Mouse (Mus musculus): Measurements from ENCODE around the gene Maml3. TPM values are rescaled to one million over a fixed set of nuclear protein-coding genes. Genes with fewer than 3 reads are reported as not detected.
A peak's percentile ranks its signal among the peaks of the same experiment; 100 is the strongest.

The Maml3 gene
- polyA plus RNA-seq, 1 experiment from 2014 or later = 5.2 TPM

DNA sequence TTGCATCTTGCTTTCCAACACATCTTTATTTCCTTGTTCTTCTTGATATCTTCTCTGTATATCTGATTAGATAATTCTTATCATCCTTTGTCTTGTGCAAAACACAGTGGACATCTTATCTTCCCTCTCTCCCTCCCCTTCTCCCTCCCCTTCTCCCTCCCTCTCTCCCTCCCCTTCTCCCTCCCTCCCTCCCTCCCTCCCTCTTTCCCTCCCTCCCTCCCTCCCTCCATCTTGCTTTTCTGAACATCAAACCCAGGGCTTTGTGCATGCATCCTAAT lies 365.1 kb downstream of the Maml3 start:
- Histone ChIP-seq H3K4me3 (ENCODE audit: low read length) (no peak overlapping the region), H3K36me3 (ENCODE audit: control insufficient read depth, insufficient read depth, low read length) (no peaks in the 10 kb centered on the region), H3K27ac (ENCODE audit: low read depth, low read length) (peak overlapping the region; percentile 75), H3K27me3 (replicated peaks; ENCODE audit: control insufficient read depth, insufficient read depth, low read length) (no peaks in the 10 kb centered on the region), H3K4me1 (ENCODE audit: control insufficient read depth, insufficient read depth, low read depth, low read length) (peaks cover 10% of the 10 kb centered on the region), H3K9ac (ENCODE audit: low read depth, low read length) (peak overlapping the region; percentile 44; the same call in 1 of the 2 replicates), H3K9me3 (ENCODE audit: control insufficient read depth, low read length) (no peaks in the 10 kb centered on the region), H3K4me2 (ENCODE audit: low read length) (no peak overlapping the region)
- ATAC-seq = no peak

DNA sequence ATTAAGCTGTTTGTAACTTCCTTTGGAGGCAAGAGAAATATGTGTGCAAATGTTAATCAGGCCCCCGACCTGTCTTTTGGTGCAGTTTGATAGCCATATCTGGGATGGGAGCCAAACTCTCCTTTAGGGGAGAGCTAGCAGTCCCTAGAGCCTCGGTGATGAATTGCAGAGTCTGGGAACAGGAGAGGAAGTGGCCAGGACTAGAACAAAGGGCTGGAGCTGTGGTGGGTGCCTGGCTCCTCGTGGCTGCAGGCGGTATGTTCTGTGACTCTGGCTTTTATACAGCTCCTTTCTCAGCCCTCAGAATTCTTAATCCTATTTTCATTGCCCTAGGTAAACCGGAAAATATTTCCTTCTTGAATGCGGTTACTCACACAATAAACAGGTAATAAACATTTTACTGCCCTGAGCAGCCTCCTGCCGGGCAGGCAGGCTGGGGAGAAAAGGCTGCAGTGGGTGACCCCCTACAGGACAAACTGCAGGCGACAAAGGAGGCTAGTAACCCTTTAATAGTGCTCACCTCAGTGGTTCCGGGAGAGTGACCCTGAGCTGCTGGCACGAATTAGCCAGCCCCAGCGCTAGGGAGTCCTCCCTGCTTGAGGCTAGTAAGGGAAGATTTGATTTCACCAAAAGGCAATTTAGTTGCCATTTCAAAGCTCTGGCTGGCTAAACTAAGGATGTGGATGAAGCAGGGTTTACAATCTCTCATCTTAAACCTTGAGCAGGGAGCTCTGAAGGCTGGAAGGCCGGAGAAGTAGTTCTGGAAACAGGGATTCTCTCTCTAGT lies 365.6 kb downstream of the Maml3 start:
- H3K4me2 ChIP-seq (ENCODE audit: low read length) = peak overlapping the region; percentile 29
- ATAC-seq = peak; percentile 77
- 9% methylated on average over 12 of the region's 12 CpGs for WGBS

DNA sequence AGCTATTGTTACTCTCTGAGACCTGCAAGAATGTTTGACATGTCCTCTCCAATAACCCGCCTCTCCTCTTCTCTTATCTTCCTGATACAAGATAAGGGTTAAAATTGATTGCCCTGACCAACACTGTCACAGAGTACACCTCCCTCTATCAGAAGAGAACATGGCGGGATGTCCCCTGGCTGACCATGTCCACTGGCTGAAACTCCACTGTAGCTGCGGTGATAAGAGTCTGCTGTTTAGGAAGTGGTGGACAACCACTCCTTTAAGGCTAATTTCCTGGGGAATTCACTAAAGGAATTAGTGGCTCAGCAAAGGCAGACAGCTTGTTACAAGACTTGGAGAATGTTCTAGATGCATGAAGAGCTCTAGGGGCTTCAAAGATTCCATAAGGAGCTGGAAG lies 371.2 kb downstream of the Maml3 start:
- H3K9me3 ChIP-seq (ENCODE audit: control insufficient read depth, low read length) = no peaks in the 10 kb centered on the region
- H3K36me3 ChIP-seq (ENCODE audit: control insufficient read depth, insufficient read depth, low read length) = no peaks in the 10 kb centered on the region
- H3K27me3 ChIP-seq (replicated peaks; ENCODE audit: control insufficient read depth, insufficient read depth, low read length) = no peaks in the 10 kb centered on the region
- H3K4me2 ChIP-seq (ENCODE audit: low read length) = no peak overlapping the region
- H3K4me3 ChIP-seq (ENCODE audit: low read length) = no peak overlapping the region
- ATAC-seq = no peak
- no peak overlapping the region for H3K27ac ChIP-seq (ENCODE audit: low read depth, low read length)
- WGBS = 91% methylated on average over 3 of the region's 3 CpGs
- H3K4me1 ChIP-seq (ENCODE audit: control insufficient read depth, insufficient read depth, low read depth, low read length) = peaks cover 4% of the 10 kb centered on the region
- no peak overlapping the region for H3K9ac ChIP-seq (ENCODE audit: low read depth, low read length)

More for the DNA sequence above, 365.6 kb downstream of the Maml3 start:
- Histone ChIP-seq H3K27ac (ENCODE audit: low read depth, low read length) (peak overlapping the region; percentile 75), H3K36me3 (ENCODE audit: control insufficient read depth, insufficient read depth, low read length) (no peaks in the 10 kb centered on the region), H3K27me3 (replicated peaks; ENCODE audit: control insufficient read depth, insufficient read depth, low read length) (no peaks in the 10 kb centered on the region), H3K9me3 (ENCODE audit: control insufficient read depth, low read length) (no peaks in the 10 kb centered on the region), H3K9ac (ENCODE audit: low read depth, low read length) (peak overlapping the region; percentile 44), H3K4me1 (ENCODE audit: control insufficient read depth, insufficient read depth, low read depth, low read length) (peaks cover 10% of the 10 kb centered on the region), H3K4me3 (ENCODE audit: low read length) (no peak overlapping the region)

DNA sequence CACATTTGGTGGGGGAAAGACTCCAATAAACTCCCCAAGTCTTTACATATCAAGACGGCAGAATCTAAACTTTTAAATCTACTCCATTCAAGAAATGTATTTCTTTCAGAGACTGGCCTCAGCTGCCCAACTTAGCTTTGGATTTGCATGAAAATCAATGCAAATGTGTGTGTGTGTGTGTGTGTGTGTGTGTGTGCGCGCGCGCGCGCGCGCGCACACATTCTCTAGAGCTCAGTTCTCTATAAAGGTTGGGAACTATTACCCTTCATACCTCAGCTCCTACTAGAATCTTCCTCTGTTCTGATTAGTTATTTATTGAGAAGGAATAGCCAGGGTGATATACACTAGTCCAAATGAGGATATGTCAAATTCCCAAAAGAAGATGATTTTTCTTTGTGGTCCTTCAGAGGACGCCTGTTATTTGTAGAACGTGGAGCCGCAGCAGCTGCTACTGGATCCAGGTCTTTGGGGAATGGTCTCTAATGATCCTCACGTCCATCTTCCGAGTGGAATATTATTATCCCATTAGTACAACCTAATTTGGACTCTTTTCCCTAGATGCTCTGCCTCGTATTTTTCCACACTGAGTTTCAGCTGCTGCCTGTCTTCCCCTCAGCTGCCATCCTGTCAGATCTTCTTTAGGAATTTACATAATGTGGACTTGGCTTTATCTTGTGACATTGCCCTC lies 372.8 kb downstream of the Maml3 start:
- Histone ChIP-seq H3K4me3 (ENCODE audit: low read length) (no peak overlapping the region), H3K4me1 (ENCODE audit: control insufficient read depth, insufficient read depth, low read depth, low read length) (peaks cover 8% of the 10 kb centered on the region), H3K27me3 (replicated peaks; ENCODE audit: control insufficient read depth, insufficient read depth, low read length) (no peaks in the 10 kb centered on the region), H3K36me3 (ENCODE audit: control insufficient read depth, insufficient read depth, low read length) (no peaks in the 10 kb centered on the region), H3K9ac (ENCODE audit: low read depth, low read length) (no peak overlapping the region), H3K9me3 (ENCODE audit: control insufficient read depth, low read length) (no peaks in the 10 kb centered on the region), H3K4me2 (ENCODE audit: low read length) (no peak overlapping the region), H3K27ac (ENCODE audit: low read depth, low read length) (no peak overlapping the region)
- 55% methylated on average over 16 of the region's 16 CpGs for WGBS
- no peak for ATAC-seq

DNA sequence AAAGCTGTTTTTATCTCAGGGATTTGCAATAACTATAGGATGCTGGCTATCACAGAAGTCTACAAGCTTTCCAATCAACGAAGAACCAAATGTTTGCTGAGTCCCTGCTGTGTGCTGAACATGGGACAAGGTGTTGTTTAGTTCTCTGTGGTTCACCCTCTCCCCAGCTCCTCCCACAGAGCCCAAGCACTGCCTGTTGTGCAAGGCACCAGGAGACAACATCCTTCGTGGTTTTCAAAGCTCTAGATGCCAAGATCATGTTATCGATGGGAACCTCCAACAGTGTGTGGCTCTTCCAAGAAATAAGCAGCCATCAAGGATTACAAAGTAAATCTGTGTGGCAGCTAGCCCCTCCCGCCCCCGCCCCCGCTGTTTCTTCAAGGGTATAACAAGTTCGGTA lies 374.2 kb downstream of the Maml3 start:
- no peaks in the 10 kb centered on the region for H3K27me3 ChIP-seq (replicated peaks; ENCODE audit: control insufficient read depth, insufficient read depth, low read length)
- no peak overlapping the region for H3K9ac ChIP-seq (ENCODE audit: low read depth, low read length)
- ATAC-seq = no peak
- H3K27ac ChIP-seq (ENCODE audit: low read depth, low read length) = no peak overlapping the region
- H3K4me2 ChIP-seq (ENCODE audit: low read length) = no peak overlapping the region
- H3K36me3 ChIP-seq (ENCODE audit: control insufficient read depth, insufficient read depth, low read length) = no peaks in the 10 kb centered on the region
- H3K9me3 ChIP-seq (ENCODE audit: control insufficient read depth, low read length) = no peaks in the 10 kb centered on the region
- 85% methylated on average over 7 of the region's 7 CpGs for WGBS
- peaks cover 8% of the 10 kb centered on the region for H3K4me1 ChIP-seq (ENCODE audit: control insufficient read depth, insufficient read depth, low read depth, low read length)
- no peak overlapping the region for H3K4me3 ChIP-seq (ENCODE audit: low read length)

DNA sequence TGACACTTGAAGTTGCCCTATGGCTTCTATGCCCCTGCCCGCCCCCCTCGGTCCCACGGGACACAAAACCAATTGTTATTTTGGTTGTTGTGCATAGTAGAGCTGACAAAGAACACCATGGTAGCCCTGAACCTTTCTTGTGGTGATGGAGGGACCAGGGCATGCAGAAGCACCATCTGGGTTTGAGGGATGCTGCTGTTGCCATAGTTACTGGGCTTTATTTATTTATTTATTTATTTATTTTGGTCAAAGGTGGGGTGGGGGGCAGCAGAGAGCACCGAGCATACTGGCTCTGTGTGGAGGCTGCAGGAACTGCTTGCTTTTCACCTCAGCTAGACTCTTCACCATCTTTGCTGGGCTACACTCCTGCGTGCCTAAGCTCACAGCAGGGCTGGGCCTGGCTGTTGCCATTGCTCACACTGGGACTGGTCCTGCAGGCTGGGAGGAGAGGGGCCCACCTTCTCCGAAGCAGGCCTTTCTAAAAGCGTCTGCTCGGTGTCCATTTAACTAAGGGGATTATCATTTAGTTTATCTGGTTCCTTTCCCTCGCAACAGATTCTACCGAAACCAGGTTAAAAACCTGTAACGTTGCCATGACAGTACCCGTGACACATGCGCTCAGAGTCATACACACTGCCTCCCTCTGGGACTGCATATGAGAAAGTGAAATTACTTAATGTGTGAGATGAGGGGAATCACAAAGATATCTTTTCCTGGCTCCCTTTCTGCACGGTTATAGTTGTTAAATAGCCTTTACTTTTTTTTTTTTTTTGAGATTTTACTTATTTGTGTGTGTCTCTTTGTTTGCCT lies 375.6 kb downstream of the Maml3 start:
- no peaks in the 10 kb centered on the region for H3K27me3 ChIP-seq (replicated peaks; ENCODE audit: control insufficient read depth, insufficient read depth, low read length)
- WGBS = 52% methylated on average over 14 of the region's 14 CpGs
- H3K4me3 ChIP-seq (ENCODE audit: low read length) = no peak overlapping the region
- no peaks in the 10 kb centered on the region for H3K9me3 ChIP-seq (ENCODE audit: control insufficient read depth, low read length)
- peaks cover 8% of the 10 kb centered on the region for H3K4me1 ChIP-seq (ENCODE audit: control insufficient read depth, insufficient read depth, low read depth, low read length)
- H3K4me2 ChIP-seq (ENCODE audit: low read length) = no peak overlapping the region
- no peak overlapping the region for H3K27ac ChIP-seq (ENCODE audit: low read depth, low read length)
- ATAC-seq = peak; percentile 70
- no peaks in the 10 kb centered on the region for H3K36me3 ChIP-seq (ENCODE audit: control insufficient read depth, insufficient read depth, low read length)
- 0 out of 2 replicates have a peak overlapping the region, but pooled peaks have one; percentile 20 for H3K9ac ChIP-seq (ENCODE audit: low read depth, low read length)

DNA sequence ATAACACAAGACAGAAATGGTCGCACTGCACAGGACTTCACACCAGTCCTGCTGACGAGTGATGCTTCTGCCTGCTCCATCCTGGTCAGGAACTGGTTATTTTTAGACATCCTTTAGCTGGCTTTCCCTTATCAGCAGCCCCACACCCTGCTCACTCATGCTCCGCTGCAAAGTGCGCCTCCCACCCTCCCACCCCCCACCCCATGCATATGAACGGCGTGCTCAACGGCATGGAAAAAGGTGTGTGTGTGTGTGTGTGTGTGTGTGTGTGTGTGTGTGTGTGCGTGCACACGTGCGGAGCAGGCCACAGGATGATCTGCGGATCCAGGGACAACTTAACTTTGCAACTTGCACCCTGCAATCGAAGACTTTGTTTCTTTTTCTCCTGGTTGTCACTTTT lies 376.4 kb downstream of the Maml3 start:
- H3K4me3 ChIP-seq (ENCODE audit: low read length) = no peak overlapping the region
- H3K27ac ChIP-seq (ENCODE audit: low read depth, low read length) = no peak overlapping the region
- no peaks in the 10 kb centered on the region for H3K27me3 ChIP-seq (replicated peaks; ENCODE audit: control insufficient read depth, insufficient read depth, low read length)
- 77% methylated on average over 12 of the region's 12 CpGs for WGBS
- no peak overlapping the region for H3K9ac ChIP-seq (ENCODE audit: low read depth, low read length)
- no peaks in the 10 kb centered on the region for H3K36me3 ChIP-seq (ENCODE audit: control insufficient read depth, insufficient read depth, low read length)
- H3K4me2 ChIP-seq (ENCODE audit: low read length) = no peak overlapping the region
- no peaks in the 10 kb centered on the region for H3K9me3 ChIP-seq (ENCODE audit: control insufficient read depth, low read length)
- ATAC-seq = peak; percentile 9; the same call in 1 of the 2 replicates
- H3K4me1 ChIP-seq (ENCODE audit: control insufficient read depth, insufficient read depth, low read depth, low read length) = peaks cover 8% of the 10 kb centered on the region

DNA sequence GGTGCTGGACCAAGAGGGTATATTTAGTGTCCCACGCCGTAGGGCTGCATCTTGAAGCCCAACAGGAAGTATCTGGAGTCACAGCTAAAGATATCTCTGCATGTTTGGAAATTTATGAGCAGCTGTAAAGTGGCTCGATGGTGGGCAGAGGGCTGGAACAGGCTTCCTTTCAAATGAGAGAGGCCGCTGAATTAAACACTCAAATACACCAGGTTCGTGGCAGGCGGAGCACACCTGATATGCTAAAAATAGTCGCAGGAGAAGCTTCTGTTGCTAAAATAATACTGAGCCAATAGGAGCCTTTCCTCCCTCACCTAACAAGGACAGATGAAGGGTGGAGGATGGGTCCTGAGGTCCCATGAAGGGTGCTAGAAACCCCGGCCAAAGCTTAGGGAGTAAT lies 376.9 kb downstream of the Maml3 start:
- Histone ChIP-seq H3K9ac (ENCODE audit: low read depth, low read length) (no peak overlapping the region), H3K36me3 (ENCODE audit: control insufficient read depth, insufficient read depth, low read length) (no peaks in the 10 kb centered on the region), H3K27me3 (replicated peaks; ENCODE audit: control insufficient read depth, insufficient read depth, low read length) (no peaks in the 10 kb centered on the region), H3K27ac (ENCODE audit: low read depth, low read length) (no peak overlapping the region), H3K4me1 (ENCODE audit: control insufficient read depth, insufficient read depth, low read depth, low read length) (peaks cover 8% of the 10 kb centered on the region), H3K4me2 (ENCODE audit: low read length) (no peak overlapping the region), H3K4me3 (ENCODE audit: low read length) (no peak overlapping the region), H3K9me3 (ENCODE audit: control insufficient read depth, low read length) (no peaks in the 10 kb centered on the region)
- ATAC-seq = no peak
- 73% methylated on average over 8 of the region's 8 CpGs for WGBS

DNA sequence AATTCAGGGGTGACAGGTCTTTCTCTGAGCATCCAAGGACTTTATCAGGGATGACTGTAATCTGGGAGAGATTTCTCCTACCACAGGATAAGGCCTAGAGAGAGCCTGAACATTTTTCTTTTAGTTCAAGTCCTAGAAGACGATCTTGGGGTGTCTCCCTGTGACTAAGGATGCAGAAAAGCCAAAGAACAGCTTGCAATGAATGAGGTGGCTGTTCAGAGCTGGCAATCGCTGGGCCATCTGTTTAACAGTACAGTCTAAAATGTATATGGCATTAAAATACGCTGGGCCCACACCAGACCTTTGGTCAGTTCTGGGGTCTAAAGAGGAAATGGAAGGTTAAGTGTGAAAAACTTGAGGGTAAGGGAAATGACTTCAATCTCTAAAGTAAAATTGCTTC lies 377.4 kb downstream of the Maml3 start:
- no peak overlapping the region for H3K4me2 ChIP-seq (ENCODE audit: low read length)
- peaks cover 8% of the 10 kb centered on the region for H3K4me1 ChIP-seq (ENCODE audit: control insufficient read depth, insufficient read depth, low read depth, low read length)
- H3K36me3 ChIP-seq (ENCODE audit: control insufficient read depth, insufficient read depth, low read length) = no peaks in the 10 kb centered on the region
- H3K4me3 ChIP-seq (ENCODE audit: low read length) = no peak overlapping the region
- no peaks in the 10 kb centered on the region for H3K27me3 ChIP-seq (replicated peaks; ENCODE audit: control insufficient read depth, insufficient read depth, low read length)
- ATAC-seq = no peak
- H3K9me3 ChIP-seq (ENCODE audit: control insufficient read depth, low read length) = no peaks in the 10 kb centered on the region
- H3K9ac ChIP-seq (ENCODE audit: low read depth, low read length) = no peak overlapping the region
- no peak overlapping the region for H3K27ac ChIP-seq (ENCODE audit: low read depth, low read length)
- 67% methylated on average over 3 of the region's 3 CpGs for WGBS
